Mouse (Mus musculus): ENCODE measurements at regions not wholly inside any gene's neighbourhood (a gene's known extent, or its start where the extent isn't known, plus 50 kb on each side); places are given as distances from the start of the nearest gene placed in this dataset.

GRCm38 (mm10) chr16:37459533-37459890 is 74.8 kb upstream of the Stxbp5l start:
- Histone ChIP-seq H3K4me1 (no peaks in the 10 kb centered on the region), H3K4me2 (no peak overlapping the region), H3K36me3 (no peaks in the 10 kb centered on the region), H3K27me3 (no peaks in the 10 kb centered on the region), H3K4me3 (no peak overlapping the region), H3K9ac (no peak overlapping the region), H3K27ac (no peak overlapping the region), H3K9me3 (no peaks in the 10 kb centered on the region)
- no peak for ATAC-seq (ENCODE audit: borderline replicate concordance, extremely low read depth, low FRiP score, low TSS enrichment)
- 72% methylated on average over 5 of the region's 5 CpGs for WGBS

- H3K9me3 ChIP-seq = no peaks in the 10 kb centered on the region
- H3K9ac ChIP-seq = no peak overlapping the region
- no peaks in the 10 kb centered on the region for H3K4me1 ChIP-seq
- H3K27ac ChIP-seq = no peak overlapping the region
- no peak overlapping the region for H3K4me2 ChIP-seq
- 74% methylated on average over 4 of the region's 4 CpGs for WGBS
- H3K27me3 ChIP-seq = no peaks in the 10 kb centered on the region
- ATAC-seq (ENCODE audit: borderline replicate concordance, extremely low read depth, low FRiP score, low TSS enrichment) = no peak
- no peak overlapping the region for H3K4me3 ChIP-seq
- H3K36me3 ChIP-seq = no peaks in the 10 kb centered on the region
Observed at GRCm38 (mm10) chr16:37458592-37459532, 74.1 kb upstream of the Stxbp5l start.

DNA sequence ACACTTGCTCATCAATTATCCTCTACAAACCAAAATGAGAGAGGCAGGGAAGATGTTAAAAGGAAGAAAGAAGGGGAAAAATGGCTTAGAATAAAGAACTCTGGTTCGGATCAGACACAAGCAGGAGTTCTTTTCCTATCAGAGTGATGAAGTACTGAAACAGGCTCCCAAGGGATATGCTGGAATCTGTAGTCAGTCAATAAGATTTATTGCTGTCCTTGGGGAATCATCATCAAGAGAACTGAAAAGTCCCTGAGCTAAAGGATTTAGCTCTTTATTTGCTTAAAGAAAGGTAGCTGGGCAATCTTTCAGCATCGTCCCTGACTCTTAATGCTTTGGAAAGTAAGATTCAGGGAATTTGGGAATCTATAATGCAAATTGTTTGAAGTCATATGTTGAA is 71.2 kb upstream of the Stxbp5l start:
- Histone ChIP-seq H3K9ac (no peak overlapping the region), H3K4me3 (no peak overlapping the region), H3K27ac (no peak overlapping the region), H3K27me3 (no peaks in the 10 kb centered on the region), H3K4me1 (no peaks in the 10 kb centered on the region), H3K9me3 (no peaks in the 10 kb centered on the region), H3K4me2 (no peak overlapping the region), H3K36me3 (no peaks in the 10 kb centered on the region)
- WGBS = 57% methylated on average over 2 of the region's 2 CpGs
- ATAC-seq (ENCODE audit: borderline replicate concordance, extremely low read depth, low FRiP score, low TSS enrichment) = no peak

DNA sequence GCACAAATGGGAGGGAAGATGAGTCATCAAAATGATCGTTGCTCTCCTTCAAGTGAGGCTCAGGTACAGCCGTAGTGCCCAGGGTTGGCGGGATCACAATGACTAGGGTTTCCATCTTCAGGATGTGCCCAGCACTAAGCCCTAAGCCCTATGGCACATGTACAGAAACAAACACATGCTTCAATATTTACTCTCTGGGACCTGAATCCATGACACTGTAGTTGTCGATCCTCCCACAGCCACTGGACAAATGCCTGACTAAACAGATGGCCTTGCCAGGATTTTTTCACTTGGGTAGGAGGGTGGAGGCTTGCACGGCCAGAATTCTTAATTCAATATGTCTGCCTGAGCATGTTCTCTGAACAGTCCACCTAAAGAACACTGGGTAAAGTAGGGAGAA is 65.1 kb upstream of the Stxbp5l start:
- H3K4me3 ChIP-seq = no peak overlapping the region
- 81% methylated on average over 5 of the region's 5 CpGs for WGBS

DNA sequence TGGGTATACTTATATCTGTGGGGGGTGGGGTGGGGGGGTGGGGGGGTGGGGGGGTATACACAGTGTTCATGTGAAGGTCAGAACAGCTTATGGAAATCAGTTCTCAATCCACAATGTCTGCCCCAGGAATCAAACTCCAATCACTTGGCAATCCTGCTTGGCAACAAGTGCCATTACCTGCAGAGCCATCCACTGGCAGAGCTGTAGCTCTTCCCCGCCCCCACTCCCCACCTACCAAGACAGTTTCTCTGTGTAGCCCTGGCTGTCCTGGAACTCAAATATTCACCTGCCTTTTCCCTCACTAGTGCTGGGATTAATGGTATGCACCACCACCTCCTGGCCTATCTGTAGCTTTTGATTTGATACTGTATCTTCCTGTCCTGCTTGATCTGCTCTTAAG is 61.0 kb upstream of the Stxbp5l start:
- no peak for ATAC-seq (ENCODE audit: borderline replicate concordance, extremely low read depth, low FRiP score, low TSS enrichment)
- H3K27me3 ChIP-seq = no peaks in the 10 kb centered on the region
- H3K4me3 ChIP-seq = no peak overlapping the region
- no peak overlapping the region for H3K9ac ChIP-seq
- 79% methylated on average over 1 of the region's 1 CpGs for WGBS
- H3K27ac ChIP-seq = no peak overlapping the region
- no peaks in the 10 kb centered on the region for H3K4me1 ChIP-seq
- no peak overlapping the region for H3K4me2 ChIP-seq
- H3K9me3 ChIP-seq = no peaks in the 10 kb centered on the region
- no peaks in the 10 kb centered on the region for H3K36me3 ChIP-seq

More for the DNA sequence above, 65.1 kb upstream of the Stxbp5l start:
- Histone ChIP-seq H3K36me3 (no peaks in the 10 kb centered on the region), H3K4me2 (no peak overlapping the region), H3K9ac (no peak overlapping the region), H3K4me1 (no peaks in the 10 kb centered on the region), H3K9me3 (no peaks in the 10 kb centered on the region), H3K27ac (no peak overlapping the region), H3K27me3 (no peaks in the 10 kb centered on the region)
- no peak for ATAC-seq (ENCODE audit: borderline replicate concordance, extremely low read depth, low FRiP score, low TSS enrichment)

GRCm38 (mm10) chr16:37442936-37443335 is 58.2 kb upstream of the Stxbp5l start:
- Histone ChIP-seq H3K4me3 (no peak overlapping the region), H3K27me3 (no peaks in the 10 kb centered on the region), H3K9ac (no peak overlapping the region), H3K4me2 (no peak overlapping the region), H3K9me3 (no peaks in the 10 kb centered on the region), H3K36me3 (no peaks in the 10 kb centered on the region), H3K27ac (no peak overlapping the region), H3K4me1 (no peaks in the 10 kb centered on the region)
- 50% methylated on average over 6 of the region's 6 CpGs for WGBS
- ATAC-seq (ENCODE audit: borderline replicate concordance, extremely low read depth, low FRiP score, low TSS enrichment) = no peak

GRCm38 (mm10) chr16:37442481-37442880 is 57.7 kb upstream of the Stxbp5l start:
- Histone ChIP-seq H3K4me1 (no peaks in the 10 kb centered on the region), H3K9ac (no peak overlapping the region), H3K9me3 (no peaks in the 10 kb centered on the region), H3K36me3 (no peaks in the 10 kb centered on the region), H3K4me3 (no peak overlapping the region), H3K4me2 (no peak overlapping the region), H3K27me3 (no peaks in the 10 kb centered on the region), H3K27ac (no peak overlapping the region)
- WGBS = 87% methylated on average over 6 of the region's 6 CpGs
- ATAC-seq (ENCODE audit: borderline replicate concordance, extremely low read depth, low FRiP score, low TSS enrichment) = no peak

DNA sequence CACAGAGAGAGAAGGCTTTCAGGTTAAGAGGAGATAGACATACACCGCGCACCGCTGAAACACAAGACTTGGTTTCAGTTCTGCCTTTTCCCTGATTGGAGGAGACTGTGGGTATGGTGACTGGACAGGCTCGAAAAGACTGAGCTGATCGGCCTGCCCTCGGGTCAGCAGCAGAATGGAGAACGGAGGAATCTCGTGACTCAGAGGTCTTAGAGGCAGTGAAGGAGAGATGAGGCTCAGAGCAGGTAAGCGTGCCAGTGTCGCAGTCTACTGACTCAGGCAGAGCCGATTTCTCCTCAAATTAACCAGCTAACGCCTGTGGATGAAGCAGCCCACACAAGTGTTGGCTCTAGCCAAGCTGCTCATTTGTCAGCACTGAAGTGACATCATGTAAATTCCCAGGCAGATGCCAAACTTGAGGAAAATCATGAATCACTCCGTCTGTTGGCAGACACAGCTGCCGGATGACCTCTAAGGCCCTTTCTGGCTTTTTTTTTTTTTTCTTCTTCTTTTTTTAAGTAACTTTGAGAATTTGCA is 55.9 kb upstream of the Stxbp5l start:
- Histone ChIP-seq H3K36me3 (no peaks in the 10 kb centered on the region), H3K9me3 (no peaks in the 10 kb centered on the region), H3K4me2 (no peak overlapping the region), H3K4me3 (no peak overlapping the region), H3K27me3 (no peaks in the 10 kb centered on the region), H3K9ac (no peak overlapping the region), H3K27ac (no peak overlapping the region), H3K4me1 (no peaks in the 10 kb centered on the region)
- WGBS = 50% methylated on average over 14 of the region's 14 CpGs
- ATAC-seq (ENCODE audit: borderline replicate concordance, extremely low read depth, low FRiP score, low TSS enrichment) = 0 out of 2 replicates have a peak, but pooled peaks have one; percentile 8
